Mouse (Mus musculus): ENCODE results near the gene Iqcd. TPM values are rescaled to one million over a fixed set of nuclear protein-coding genes. Genes with fewer than 3 reads are reported as not detected.

The Iqcd gene
- 1.1 and 1.3 TPM in 2 replicates for polyA plus RNA-seq (2012; rRNA removed)

GRCm38 (mm10) chr5:120588569-120589094, at the start of gene Iqcd, which contains the start of gene Tpcn1:
TSS of gene Iqcd (plus strand) at chr5:120589016.
TSS of gene Tpcn1 (minus strand) at chr5:120588673.

GRCm38 (mm10) chr5:120612442-120612821, 23.6 kb downstream of the Iqcd start, which contains the start of the genes Rita1 and Ddx54:
TSS of gene Rita1 (minus strand) at chr5:120612589.
TSS of gene Ddx54 (plus strand) at chr5:120612739.

GRCm38 (mm10) chr5:120634131-120634530, 45.3 kb downstream of the Iqcd start, which contains the start of gene Cfap73:
TSS of gene Cfap73 (minus strand) at chr5:120634235.

GRCm38 (mm10) chr5:120648569-120649373, 60.0 kb downstream of the Iqcd start, which contains the start of gene Rasal1:
TSS of gene Rasal1 (plus strand) at chr5:120648812.

Other genes with a start within 250 kb of the Iqcd start
- gene Lhx5, start 157.3 kb upstream of the Iqcd start, polyA plus RNA-seq (2012; rRNA removed), result not detected in 2 replicates
- 29.6 and 33.0 TPM in 2 replicates for gene Sdsl, start 116.2 kb upstream of the Iqcd start, polyA plus RNA-seq (2012; rRNA removed)
- not detected in 2 replicates for gene Sds, start 112.5 kb upstream of the Iqcd start, polyA plus RNA-seq (2012; rRNA removed)
- gene Plbd2, start 85.4 kb upstream of the Iqcd start, polyA plus RNA-seq (2012; rRNA removed), result 32.6 and 35.6 TPM in 2 replicates
- 80.1 and 114 TPM in 2 replicates for gene Slc8b1, start 77.8 kb upstream of the Iqcd start, polyA plus RNA-seq (2012; rRNA removed)
- 124 and 167 TPM in 2 replicates for gene Tpcn1, start 343 bp upstream of the Iqcd start, polyA plus RNA-seq (2012; rRNA removed)
- gene Rita1, start 23.6 kb downstream of the Iqcd start, polyA plus RNA-seq (2012; rRNA removed), result 33.9 and 38.2 TPM in 2 replicates
- 57.7 and 58.7 TPM in 2 replicates for gene Ddx54, start 23.7 kb downstream of the Iqcd start, polyA plus RNA-seq (2012; rRNA removed)
- gene Cfap73, start 45.2 kb downstream of the Iqcd start, polyA plus RNA-seq (2012; rRNA removed), result not detected in 2 replicates
- gene Rasal1, start 59.8 kb downstream of the Iqcd start, polyA plus RNA-seq (2012; rRNA removed), result 1.3 and 1.7 TPM in 2 replicates
- 11.0 and 12.4 TPM in 2 replicates for gene Dtx1, start 122.9 kb downstream of the Iqcd start, polyA plus RNA-seq (2012; rRNA removed)
- 1.8 and 2.3 TPM in 2 replicates for gene Oas2, start 160.8 kb downstream of the Iqcd start, polyA plus RNA-seq (2012; rRNA removed)
- 5.1 and 5.4 TPM in 2 replicates for gene Oas3, start 188.6 kb downstream of the Iqcd start, polyA plus RNA-seq (2012; rRNA removed)
- not detected in 2 replicates for gene Oas1e, start 206.5 kb downstream of the Iqcd start, polyA plus RNA-seq (2012; rRNA removed)
- gene Oas1c, start 223.5 kb downstream of the Iqcd start, polyA plus RNA-seq (2012; rRNA removed), result 1.4 and 2.3 TPM in 2 replicates

Measured in colon, adult 2 months (tissue).